Mouse (Mus musculus) hindbrain, embryonic 10.5 days (tissue): ENCODE results near the gene Cd200. TPM values are rescaled to one million over a fixed set of nuclear protein-coding genes. Genes with fewer than 3 reads are reported as not detected.
"Not testable (repeated sequence)": the region's sequence is repeated elsewhere in the genome, so short reads cannot be mapped to it uniquely, and the experiment has no call there.

Source experiments
- DNase-seq: peaks from one replicate; pipeline ENCODE4 v3.0.0-alpha.2; 2017; ENCODE audit warnings: low spot score
- H3K27ac ChIP-seq: fragments of 300-500 bp; sonication (generic); 2 replicates; pipeline ENCODE4 v1.5.1; 2016; ENCODE audit warnings: mild to moderate bottlenecking, moderate library complexity
- H3K27me3 ChIP-seq: fragments of 300-500 bp; sonication (generic); 2 replicates; pipeline ENCODE4 v1.6.1; 2016; ENCODE audit warnings: mild to moderate bottlenecking; ENCODE audit not compliant: poor library complexity, insufficient read depth, severe bottlenecking
- H3K36me3 ChIP-seq: fragments of 300-500 bp; sonication (generic); 2 replicates; pipeline ENCODE4 v1.6.1; 2016; ENCODE audit warnings: mild to moderate bottlenecking, moderate library complexity
- H3K4me1 ChIP-seq: fragments of 300-500 bp; sonication (generic); replicated peaks from 2 replicates; pipeline ENCODE4 v1.6.1; 2016; ENCODE audit warnings: mild to moderate bottlenecking
- H3K4me3 ChIP-seq: fragments of 300-500 bp; sonication (generic); 2 replicates; pipeline ENCODE4 v1.5.1; 2016; ENCODE audit warnings: mild to moderate bottlenecking, moderate library complexity
- H3K9me3 ChIP-seq: fragments of 300-500 bp; sonication (generic); 2 replicates; pipeline ENCODE4 v1.6.1; 2016; ENCODE audit warnings: mild to moderate bottlenecking, moderate library complexity
- WGBS: fragments of 180-500 bp; shearing (Covaris S2); methylation state at CpG from one replicate; pipeline ENCODE4 v1.1.7; 2016; 5-methylcytosine and 5-hydroxymethylcytosine counted together
- polyA plus RNA-seq: library from polyadenylated mRNA; unstranded; fragments of >200 nt; fragmentation: Nextera tagmentation; extraction: Ambion mirVana; gene quantifications from 2 replicates; pipeline ENCODE4 v1.2.1, GENCODE M21; 2016

Gene Cd200
- polyA plus RNA-seq, 1 experiment from 2014 or later = 29.3 TPM

DNA sequence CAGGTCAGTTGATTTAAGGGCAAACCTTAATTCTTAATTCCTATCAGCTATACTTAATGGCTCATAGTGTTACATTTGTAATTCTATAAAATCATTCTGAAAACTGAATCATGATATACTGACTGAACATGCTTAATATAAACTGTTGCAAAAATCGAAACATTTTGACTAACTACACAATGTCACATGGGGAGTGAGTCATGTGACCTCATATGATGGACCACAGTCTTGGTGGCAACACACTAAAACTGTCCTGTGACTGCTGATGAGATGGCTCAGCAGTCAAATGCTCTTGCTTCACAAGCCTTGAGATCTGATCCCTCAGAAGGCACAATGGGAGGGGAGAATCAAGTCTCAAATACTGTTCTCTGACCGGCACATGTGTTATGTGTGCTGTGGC, 34.8 kb downstream of the Cd200 start:
- DNase-seq = no peak
- no peak overlapping the region for H3K27ac ChIP-seq
- H3K27me3 ChIP-seq = no peaks in the 10 kb centered on the region
- 86% methylated on average over 2 of the region's 2 CpGs for WGBS
- no peaks in the 10 kb centered on the region for H3K4me1 ChIP-seq
- no peaks in the 10 kb centered on the region for H3K36me3 ChIP-seq
- no peaks in the 10 kb centered on the region for H3K9me3 ChIP-seq
- H3K4me3 ChIP-seq = no peak overlapping the region

DNA sequence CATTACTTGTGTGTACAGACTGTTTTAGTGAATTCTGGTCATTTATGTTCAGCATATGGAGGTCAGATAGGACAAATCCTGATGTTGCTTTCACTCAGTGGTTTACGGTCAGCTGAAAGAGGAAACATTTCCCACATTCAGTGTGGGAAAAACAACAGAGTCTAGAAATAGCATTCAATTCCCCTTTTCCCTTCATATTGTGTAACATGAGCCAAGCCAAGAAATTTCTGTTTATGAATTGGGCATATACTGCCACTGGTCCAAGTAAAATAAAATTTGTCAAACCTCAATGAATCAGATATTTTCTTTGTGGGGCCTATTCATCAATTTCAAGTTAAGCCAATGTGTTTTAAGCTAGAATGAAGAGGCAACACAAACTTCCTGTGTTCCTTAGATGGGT, 37.8 kb downstream of the Cd200 start:
- no peaks in the 10 kb centered on the region for H3K36me3 ChIP-seq
- H3K27me3 ChIP-seq = no peaks in the 10 kb centered on the region
- 92% methylated on average over 1 of the region's 1 CpGs for WGBS
- no peak overlapping the region for H3K4me3 ChIP-seq
- H3K9me3 ChIP-seq = no peaks in the 10 kb centered on the region
- DNase-seq = no peak
- H3K27ac ChIP-seq = no peak overlapping the region
- H3K4me1 ChIP-seq = no peaks in the 10 kb centered on the region

DNA sequence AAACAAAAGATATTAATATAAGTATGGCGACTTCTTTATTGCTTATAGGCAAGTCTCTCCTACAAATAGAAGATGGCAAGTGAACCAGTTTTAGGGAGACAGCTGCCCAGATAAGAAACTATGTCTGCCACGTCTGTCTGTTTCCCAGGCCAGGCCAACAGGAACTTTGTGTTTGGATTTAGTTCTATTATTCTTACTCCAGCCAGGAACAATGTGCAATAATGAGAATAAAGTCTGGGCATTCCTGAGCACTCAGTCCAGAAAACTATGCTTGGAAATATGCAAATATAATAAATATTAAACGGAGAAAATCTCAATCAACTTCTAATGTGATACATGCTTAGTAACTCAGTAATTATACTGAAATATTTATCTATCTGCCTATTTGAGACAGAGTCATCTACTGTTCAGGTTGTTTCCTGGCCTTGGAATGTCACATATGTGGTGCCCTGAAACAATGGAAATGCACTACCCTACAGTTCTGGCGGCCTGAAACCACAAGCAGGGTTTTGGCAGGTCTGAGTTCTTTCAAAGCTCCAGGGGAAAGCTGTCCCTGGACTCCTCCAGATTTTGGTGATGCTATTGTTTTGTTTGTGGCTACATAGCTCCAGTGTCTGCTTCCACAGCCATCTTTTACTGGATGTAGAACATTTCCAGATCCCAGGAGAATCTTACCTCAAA, 39.4 kb downstream of the Cd200 start:
- Histone ChIP-seq H3K27ac (no peak overlapping the region), H3K36me3 (no peaks in the 10 kb centered on the region), H3K27me3 (no peaks in the 10 kb centered on the region), H3K9me3 (no peaks in the 10 kb centered on the region), H3K4me3 (no peak overlapping the region), H3K4me1 (no peaks in the 10 kb centered on the region)
- no peak for DNase-seq
- WGBS = 76% methylated on average over 4 of the region's 4 CpGs

DNA sequence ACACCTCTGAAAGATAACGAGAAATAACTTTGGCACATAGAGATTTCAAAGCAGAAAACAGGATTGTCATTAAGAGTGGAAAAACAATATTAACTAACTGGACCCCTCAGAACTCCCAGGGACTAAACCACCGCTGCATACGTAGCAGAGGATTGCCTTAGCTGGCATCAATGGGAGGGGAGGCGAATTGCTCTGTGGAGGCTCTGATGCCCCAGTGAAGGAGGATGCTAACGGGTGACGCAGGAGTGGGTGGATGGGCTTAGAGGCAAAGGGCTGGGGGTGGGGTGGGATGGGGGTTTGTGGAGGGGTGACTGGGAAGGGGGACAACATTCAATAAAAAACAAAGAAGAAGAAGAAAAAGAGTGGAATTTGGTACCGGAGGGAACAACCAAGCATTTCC, 42.7 kb downstream of the Cd200 start:
- Histone ChIP-seq H3K36me3 (no peaks in the 10 kb centered on the region), H3K27me3 (no peaks in the 10 kb centered on the region), H3K4me1 (no peaks in the 10 kb centered on the region), H3K27ac (no peak overlapping the region), H3K4me3 (no peak overlapping the region), H3K9me3 (no peaks in the 10 kb centered on the region)
- WGBS = 82% methylated on average over 7 of the region's 7 CpGs
- DNase-seq = no peak

DNA sequence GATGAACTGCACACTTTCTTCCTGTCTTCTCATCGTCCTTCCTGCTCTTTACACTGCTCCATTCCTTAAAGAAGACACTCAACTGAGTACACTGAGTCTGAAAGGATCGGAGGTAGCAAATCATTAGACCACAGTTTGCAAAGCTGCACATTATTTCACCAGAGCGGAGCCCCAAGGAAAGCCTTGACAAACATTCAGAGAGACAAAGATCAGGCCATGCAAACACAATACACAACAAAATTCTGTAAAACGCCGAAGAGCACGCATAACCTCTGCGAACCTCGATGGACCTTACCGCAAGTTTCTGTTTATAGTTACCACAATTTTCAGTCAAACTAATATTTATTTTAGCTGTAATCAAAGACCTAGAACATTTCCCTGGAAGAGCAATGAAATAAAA, 43.5 kb downstream of the Cd200 start:
- 89% methylated on average over 9 of the region's 9 CpGs for WGBS
- no peak for DNase-seq
- H3K9me3 ChIP-seq = no peaks in the 10 kb centered on the region
- H3K4me1 ChIP-seq = no peaks in the 10 kb centered on the region
- no peaks in the 10 kb centered on the region for H3K27me3 ChIP-seq
- H3K4me3 ChIP-seq = no peak overlapping the region
- H3K36me3 ChIP-seq = no peaks in the 10 kb centered on the region
- H3K27ac ChIP-seq = no peak overlapping the region

DNA sequence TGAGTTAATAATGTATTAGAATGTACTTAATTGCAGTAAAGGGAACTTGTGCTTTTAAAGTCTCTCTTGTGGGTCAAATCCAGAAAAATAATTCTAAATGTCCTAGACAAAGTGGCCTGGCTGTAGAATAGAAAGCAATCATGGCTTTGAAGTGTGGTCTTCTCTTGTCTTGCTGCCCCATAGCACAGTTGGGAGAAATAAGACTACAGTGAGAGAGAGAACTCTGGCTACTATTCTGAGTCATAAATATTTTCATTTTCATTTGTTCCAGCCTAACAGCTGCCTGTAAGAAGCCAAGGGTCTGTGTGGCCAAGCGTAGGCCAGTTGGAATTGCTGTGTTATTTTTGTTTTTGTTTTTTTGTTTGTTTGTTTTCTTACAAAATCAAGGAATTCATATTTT, 44.2 kb downstream of the Cd200 start:
- no peak for DNase-seq
- no peak overlapping the region for H3K4me3 ChIP-seq
- 95% methylated on average over 1 of the region's 1 CpGs for WGBS
- H3K27me3 ChIP-seq = no peaks in the 10 kb centered on the region
- H3K9me3 ChIP-seq = no peaks in the 10 kb centered on the region
- no peaks in the 10 kb centered on the region for H3K4me1 ChIP-seq
- H3K36me3 ChIP-seq = no peaks in the 10 kb centered on the region
- H3K27ac ChIP-seq = no peak overlapping the region

DNA sequence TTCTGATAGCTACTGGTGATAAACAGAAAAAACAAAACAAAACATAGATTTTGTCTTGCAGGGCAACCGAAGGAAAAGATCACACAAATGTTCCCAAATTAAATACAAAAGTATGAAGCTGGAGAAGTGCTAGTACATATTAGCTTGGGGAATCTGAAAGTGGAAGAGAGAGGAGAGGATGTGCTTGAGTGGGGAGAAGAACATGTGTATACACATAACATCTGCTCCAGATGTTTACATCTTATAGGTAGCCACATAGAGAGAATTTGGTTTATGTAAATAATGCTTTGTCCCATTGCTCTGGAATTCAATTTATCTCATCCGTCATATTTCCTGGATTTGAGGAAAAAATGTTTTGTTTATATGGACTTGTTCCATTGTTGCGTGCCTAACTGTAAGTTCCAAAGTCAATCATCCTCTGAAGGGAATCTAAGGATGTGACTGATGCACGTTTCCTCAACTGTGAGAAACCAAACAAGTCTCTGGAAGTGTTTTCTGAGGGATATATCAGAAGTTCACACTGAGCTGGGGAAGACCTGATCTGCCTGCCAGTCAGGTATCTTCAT, 45.3 kb downstream of the Cd200 start:
- 88% methylated on average over 4 of the region's 4 CpGs for WGBS
- no peaks in the 10 kb centered on the region for H3K9me3 ChIP-seq

DNA sequence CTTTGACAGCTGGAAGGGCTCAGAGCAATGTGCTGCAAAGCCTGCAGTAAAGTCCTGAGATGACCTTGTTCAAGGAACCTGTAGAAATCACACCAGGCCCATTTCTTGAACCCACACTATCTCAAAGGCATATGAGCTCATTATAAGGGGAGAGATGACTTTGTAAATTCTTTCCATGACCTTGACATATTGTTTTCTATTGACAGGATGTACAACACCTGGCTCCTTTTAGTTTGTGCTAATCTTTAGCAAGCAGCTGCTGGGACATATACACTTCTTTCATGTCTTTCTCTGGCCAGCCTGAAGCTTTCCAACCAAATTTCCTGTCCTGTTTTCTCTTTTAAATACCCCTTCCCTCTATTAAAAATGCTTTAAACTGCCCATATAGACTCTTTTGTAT, 47.4 kb downstream of the Cd200 start:
- no peaks in the 10 kb centered on the region for H3K9me3 ChIP-seq
- no peaks in the 10 kb centered on the region for H3K36me3 ChIP-seq
- no peak for DNase-seq
- H3K4me1 ChIP-seq = no peaks in the 10 kb centered on the region
- H3K27me3 ChIP-seq = no peaks in the 10 kb centered on the region
- no peak overlapping the region for H3K4me3 ChIP-seq
- no peak overlapping the region for H3K27ac ChIP-seq

More for the DNA sequence above, 45.3 kb downstream of the Cd200 start:
- H3K4me1 ChIP-seq = no peaks in the 10 kb centered on the region
- DNase-seq = no peak
- no peaks in the 10 kb centered on the region for H3K27me3 ChIP-seq
- no peak overlapping the region for H3K27ac ChIP-seq
- no peak overlapping the region for H3K4me3 ChIP-seq
- no peaks in the 10 kb centered on the region for H3K36me3 ChIP-seq

DNA sequence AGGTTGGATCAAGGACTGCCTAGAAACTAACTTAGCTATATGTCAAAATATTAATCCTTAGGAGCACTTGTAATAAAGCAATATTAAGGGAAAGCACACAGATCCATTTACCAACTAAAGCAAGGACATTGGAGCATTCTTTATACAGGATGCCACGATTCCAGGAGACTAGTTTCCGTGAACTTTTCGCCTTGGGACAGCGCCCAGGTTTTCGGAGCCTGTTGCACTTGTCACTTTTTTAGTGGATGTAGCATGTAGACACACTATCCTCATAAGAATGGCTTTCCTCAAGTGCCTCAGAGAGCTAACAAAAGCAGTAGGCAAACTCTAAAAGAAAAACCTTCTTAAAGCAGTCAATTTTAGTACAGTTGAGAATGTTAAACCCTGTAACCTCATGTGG, 50.4 kb downstream of the Cd200 start:
- WGBS = 94% methylated on average over 5 of the region's 5 CpGs
- H3K27me3 ChIP-seq, H3K27ac ChIP-seq: not testable (repeated sequence)

DNA sequence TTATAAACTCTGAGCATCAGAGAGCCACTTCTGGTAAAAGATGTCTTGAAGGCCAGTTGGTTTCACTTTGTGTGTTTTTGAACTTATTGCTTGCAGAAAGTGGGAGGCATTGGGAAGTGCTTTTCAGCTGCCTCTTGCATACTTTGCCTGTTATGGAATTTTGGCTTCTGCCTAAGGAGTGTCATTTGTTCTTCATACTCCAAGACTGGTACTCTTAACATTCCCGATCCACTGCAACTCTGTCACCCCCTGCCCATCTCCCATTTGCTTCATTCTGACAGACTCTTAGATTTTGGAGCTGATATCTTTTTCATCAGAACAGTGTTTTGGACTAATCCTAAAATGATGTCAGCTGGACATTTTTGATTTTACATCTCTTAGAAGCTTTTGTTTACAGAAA, 51.7 kb downstream of the Cd200 start:
- no peak for DNase-seq

More for the DNA sequence above, 50.4 kb downstream of the Cd200 start:
- H3K4me3 ChIP-seq, H3K4me1 ChIP-seq, DNase-seq, H3K36me3 ChIP-seq, H3K9me3 ChIP-seq: not testable (repeated sequence)

DNA sequence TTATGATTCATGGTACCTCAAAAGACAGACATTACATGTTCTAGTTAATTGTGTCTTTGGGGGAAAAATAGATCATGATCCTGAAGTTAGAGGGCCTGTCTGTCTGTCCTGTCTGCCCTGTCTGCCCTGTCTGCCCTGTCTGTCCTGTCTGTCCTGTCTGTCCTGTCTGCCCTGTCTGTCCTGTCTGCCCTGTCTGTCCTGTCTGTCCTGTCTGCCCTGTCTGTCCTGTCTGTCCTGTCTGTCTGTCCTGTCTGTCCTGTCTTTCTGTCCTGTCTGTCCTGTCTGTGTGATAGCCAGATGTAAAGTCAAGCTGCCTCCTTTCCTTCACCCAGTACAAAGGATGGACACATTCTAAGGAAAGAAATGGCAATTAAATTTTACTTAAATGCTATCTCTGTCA, 56.0 kb downstream of the Cd200 start:
- no peaks in the 10 kb centered on the region for H3K27me3 ChIP-seq
- no peak overlapping the region for H3K4me3 ChIP-seq
- H3K36me3 ChIP-seq = no peaks in the 10 kb centered on the region
- DNase-seq = peak; percentile 46
- H3K4me1 ChIP-seq = no peaks in the 10 kb centered on the region
- H3K27ac ChIP-seq = no peak overlapping the region; the same call in 1 of the 2 replicates
- H3K9me3 ChIP-seq = peaks cover 2% of the 10 kb centered on the region; the same call in 1 of the 2 replicates

More for the DNA sequence above, 51.7 kb downstream of the Cd200 start:
- Histone ChIP-seq H3K36me3 (no peaks in the 10 kb centered on the region), H3K4me1 (no peaks in the 10 kb centered on the region), H3K27ac (no peak overlapping the region), H3K27me3 (no peaks in the 10 kb centered on the region), H3K9me3 (peaks cover 2% of the 10 kb centered on the region; the same call in 1 of the 2 replicates), H3K4me3 (no peak overlapping the region)
- 93% methylated on average over 1 of the region's 1 CpGs for WGBS

DNA sequence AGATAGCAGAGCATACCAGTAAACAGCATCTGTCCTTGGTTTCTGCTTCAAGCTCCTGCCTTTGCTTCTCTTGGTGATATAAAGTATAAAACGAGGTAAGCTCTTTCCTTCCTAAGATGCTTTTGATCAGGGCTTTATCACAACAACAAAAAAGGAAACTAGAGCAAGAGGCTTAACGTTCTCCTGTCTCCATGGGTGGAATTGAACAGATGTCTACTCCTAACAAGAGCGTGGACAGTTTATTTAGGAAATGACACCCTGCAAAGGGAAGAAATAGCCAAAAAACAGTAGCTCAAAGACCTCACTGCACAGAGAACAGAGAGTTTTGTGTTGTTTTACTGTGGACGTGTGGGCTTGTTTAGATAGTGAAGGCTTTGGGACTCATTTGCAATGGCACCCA, 58.1 kb downstream of the Cd200 start:
- Histone ChIP-seq H3K27me3 (no peaks in the 10 kb centered on the region), H3K36me3 (no peaks in the 10 kb centered on the region), H3K4me3 (no peak overlapping the region), H3K9me3 (peaks cover 2% of the 10 kb centered on the region; the same call in 1 of the 2 replicates), H3K4me1 (no peaks in the 10 kb centered on the region), H3K27ac (no peak overlapping the region)
- 73% methylated on average over 4 of the region's 4 CpGs for WGBS
- no peak for DNase-seq

DNA sequence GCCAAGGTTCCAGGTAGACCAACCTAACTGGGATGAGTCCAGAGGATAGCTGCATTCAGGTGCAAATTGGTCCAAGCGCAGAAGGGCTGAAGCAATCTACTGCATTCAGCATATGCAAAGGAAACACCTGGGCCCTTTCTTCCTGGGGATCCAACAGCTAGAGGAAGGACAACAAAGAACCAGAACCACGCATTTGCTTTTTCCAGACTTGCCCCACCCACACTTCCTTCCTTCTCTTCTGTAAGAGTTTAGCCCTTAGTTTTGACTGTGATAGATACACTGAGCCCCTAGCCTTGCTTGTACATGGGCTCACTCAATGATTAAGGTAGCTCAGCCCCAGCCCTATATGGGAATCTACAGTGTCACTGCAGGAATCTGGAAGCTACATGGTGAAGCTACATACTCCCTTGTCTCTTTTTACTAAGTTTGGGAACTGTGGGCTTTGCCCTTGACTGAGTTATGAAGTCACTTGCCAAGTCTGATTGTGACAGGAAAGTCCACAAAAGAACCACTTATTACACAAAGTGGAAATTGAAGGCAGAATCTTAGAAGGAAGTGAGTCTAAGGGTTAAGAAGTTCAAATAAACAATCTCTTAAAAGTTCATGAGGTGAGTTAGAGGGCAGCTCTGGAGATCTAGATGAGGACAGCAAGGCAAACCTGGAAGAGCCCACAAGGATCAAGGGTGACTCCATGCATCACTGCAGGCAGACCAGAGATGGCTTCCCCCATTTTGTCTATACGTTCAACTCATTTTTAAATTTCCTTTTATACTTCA, 59.1 kb downstream of the Cd200 start:
- no peaks in the 10 kb centered on the region for H3K27me3 ChIP-seq
- DNase-seq = no peak
- peaks cover 2% of the 10 kb centered on the region; the same call in 1 of the 2 replicates for H3K9me3 ChIP-seq
- H3K36me3 ChIP-seq = no peaks in the 10 kb centered on the region
- H3K4me1 ChIP-seq = no peaks in the 10 kb centered on the region
- 71% methylated on average over 3 of the region's 3 CpGs for WGBS
- no peak overlapping the region for H3K27ac ChIP-seq
- H3K4me3 ChIP-seq = no peak overlapping the region
